Mouse (Mus musculus) midbrain, embryonic 13.5 days (tissue): ENCODE measurements around the gene Sbk2. TPM values are rescaled to one million over a fixed set of nuclear protein-coding genes. Genes with fewer than 3 reads are reported as not detected.
A peak's percentile ranks its signal among the peaks of the same experiment; 100 is the strongest.

Source experiments
- ATAC-seq: fragments of 200-750 bp; cut with Nextera tagmentation; 2 replicates; pipeline ENCODE4 v1.8.0; 2017; ENCODE audit warnings: mild to moderate bottlenecking, moderate TSS enrichment, moderate library complexity
- H3K27ac ChIP-seq: fragments of 300-500 bp; sonication (generic); 2 replicates; pipeline ENCODE4 v1.5.1; 2015; ENCODE audit warnings: inconsistent platforms, mild to moderate bottlenecking, moderate library complexity
- H3K27me3 ChIP-seq: fragments of 300-500 bp; sonication (generic); 2 replicates; pipeline ENCODE4 v1.6.1; 2015; ENCODE audit warnings: mild to moderate bottlenecking, inconsistent platforms
- H3K36me3 ChIP-seq: fragments of 300-500 bp; sonication (generic); 2 replicates; pipeline ENCODE4 v1.6.1; 2015; ENCODE audit warnings: mild to moderate bottlenecking, inconsistent platforms
- H3K4me1 ChIP-seq: fragments of 300-500 bp; sonication (generic); replicated peaks from 2 replicates; pipeline ENCODE4 v1.6.1; 2015; ENCODE audit warnings: inconsistent platforms
- H3K4me2 ChIP-seq: fragments of 300-500 bp; sonication (generic); replicated peaks from 2 replicates; pipeline ENCODE4 v1.6.1; 2015; ENCODE audit warnings: moderate library complexity, mild to moderate bottlenecking, inconsistent platforms
- H3K4me3 ChIP-seq: fragments of 300-500 bp; sonication (generic); replicated peaks from 2 replicates; pipeline ENCODE4 v1.5.1; 2015; ENCODE audit warnings: mild to moderate bottlenecking, inconsistent platforms
- H3K9ac ChIP-seq: fragments of 300-500 bp; sonication (generic); replicated peaks from 2 replicates; pipeline ENCODE4 v1.6.1; 2015; ENCODE audit warnings: mild to moderate bottlenecking, inconsistent platforms
- H3K9me3 ChIP-seq: fragments of 300-500 bp; sonication (generic); 2 replicates; pipeline ENCODE4 v1.6.1; 2016; ENCODE audit warnings: mild to moderate bottlenecking, inconsistent platforms
- WGBS: fragments of 180-500 bp; shearing (Covaris S2); methylation state at CpG from one replicate; pipeline ENCODE4 v1.1.7; 2015; 5-methylcytosine and 5-hydroxymethylcytosine counted together
- polyA plus RNA-seq: library from polyadenylated mRNA; unstranded; fragments of >200 nt; fragmentation: Nextera tagmentation; extraction: Ambion mirVana; gene quantifications from 2 replicates; pipeline ENCODE4 v1.2.1, GENCODE M21; 2015

Gene Sbk2
- polyA plus RNA-seq, 1 experiment from 2014 or later, result 0.13 TPM

DNA sequence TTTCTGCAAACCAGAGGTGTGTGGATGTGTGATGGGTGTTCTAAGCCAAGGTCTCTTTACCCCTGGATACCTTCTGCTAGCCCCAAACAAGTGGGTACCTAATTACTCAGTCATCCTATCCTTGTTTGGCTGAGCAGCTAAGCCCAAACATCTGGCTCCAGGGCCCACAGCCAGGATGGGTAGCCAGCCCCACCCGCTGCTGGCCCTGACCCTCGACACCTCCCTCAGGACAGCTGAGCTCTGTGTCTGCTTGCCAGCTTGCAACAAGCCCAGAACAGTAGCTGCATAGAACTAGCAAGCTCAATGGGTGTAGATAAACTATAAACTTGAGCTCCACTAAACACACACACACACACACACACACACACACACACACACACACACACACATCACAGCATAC lies 16.4 kb downstream of the Sbk2 start:
- Histone ChIP-seq H3K27me3 (no peaks in the 10 kb centered on the region), H3K36me3 (no peaks in the 10 kb centered on the region), H3K27ac (no peak overlapping the region), H3K4me1 (no peaks in the 10 kb centered on the region), H3K4me3 (no peak overlapping the region), H3K9me3 (no peaks in the 10 kb centered on the region), H3K9ac (no peak overlapping the region), H3K4me2 (no peak overlapping the region)
- 50% methylated on average over 2 of the region's 2 CpGs for WGBS
- ATAC-seq, result no peak

DNA sequence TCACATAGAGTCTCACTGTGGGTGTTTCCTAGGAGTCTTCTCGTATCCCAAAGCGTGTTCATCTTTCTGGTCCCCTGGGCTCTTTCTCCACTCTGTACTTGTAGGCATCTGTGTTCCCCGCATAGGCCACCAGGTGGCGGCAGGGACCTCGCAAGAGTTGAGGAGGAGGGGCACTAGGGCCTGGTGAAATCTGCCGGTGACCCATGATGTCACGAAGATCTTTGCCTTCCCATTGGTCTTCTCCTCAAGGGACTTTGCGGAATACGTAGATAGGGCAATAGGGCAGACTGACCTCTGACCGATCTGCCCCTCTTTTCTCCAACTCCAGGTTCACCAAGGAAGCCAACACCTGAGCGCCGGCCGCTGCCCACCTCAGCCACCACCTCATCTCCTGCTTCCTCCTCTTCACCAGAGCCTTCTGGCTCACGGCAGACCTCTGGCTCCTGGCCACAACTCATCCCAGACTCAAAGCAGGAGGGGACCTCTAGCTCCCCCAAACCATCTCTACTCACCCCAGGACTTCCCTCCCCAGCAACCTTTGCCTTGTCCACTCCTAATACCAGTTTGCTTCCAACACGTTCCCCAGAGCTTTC lies 20.9 kb downstream of the Sbk2 start:
- H3K36me3 ChIP-seq, result no peaks in the 10 kb centered on the region
- H3K4me1 ChIP-seq, result no peaks in the 10 kb centered on the region
- H3K27me3 ChIP-seq, result no peaks in the 10 kb centered on the region
- peak overlapping the region; percentile 46 for H3K4me2 ChIP-seq
- ATAC-seq, result peak; percentile 69
- H3K27ac ChIP-seq, result no peak overlapping the region
- 21% methylated on average over 15 of the region's 15 CpGs for WGBS
- H3K9me3 ChIP-seq, result no peaks in the 10 kb centered on the region
- H3K9ac ChIP-seq, result no peak overlapping the region
- peak overlapping the region; percentile 25 for H3K4me3 ChIP-seq

DNA sequence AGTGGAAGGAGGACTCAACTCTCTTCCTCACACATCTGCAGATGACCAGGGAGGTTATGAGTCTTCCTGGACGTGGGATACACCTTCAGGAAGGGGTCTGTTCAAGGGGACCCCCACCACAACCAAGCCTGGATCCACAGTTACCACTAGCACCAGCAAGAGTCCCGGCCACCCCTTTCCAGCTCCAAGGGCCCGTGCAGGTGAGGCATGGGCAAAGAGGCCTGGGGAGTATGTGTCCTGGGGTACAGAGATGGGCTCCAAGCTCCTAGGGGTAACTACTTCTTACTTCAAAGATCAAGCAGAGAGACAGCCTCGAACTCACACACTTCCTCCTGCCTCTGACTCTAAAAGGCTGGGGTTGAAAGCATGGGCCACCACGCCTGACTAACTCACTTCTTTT lies 21.5 kb downstream of the Sbk2 start:
- no peak overlapping the region for H3K4me2 ChIP-seq
- no peak overlapping the region for H3K27ac ChIP-seq
- H3K36me3 ChIP-seq, result no peaks in the 10 kb centered on the region
- no peak overlapping the region for H3K9ac ChIP-seq
- 54% methylated on average over 5 of the region's 5 CpGs for WGBS
- ATAC-seq, result no peak
- H3K9me3 ChIP-seq, result no peaks in the 10 kb centered on the region
- H3K4me1 ChIP-seq, result no peaks in the 10 kb centered on the region
- H3K4me3 ChIP-seq, result no peak overlapping the region
- no peaks in the 10 kb centered on the region for H3K27me3 ChIP-seq

DNA sequence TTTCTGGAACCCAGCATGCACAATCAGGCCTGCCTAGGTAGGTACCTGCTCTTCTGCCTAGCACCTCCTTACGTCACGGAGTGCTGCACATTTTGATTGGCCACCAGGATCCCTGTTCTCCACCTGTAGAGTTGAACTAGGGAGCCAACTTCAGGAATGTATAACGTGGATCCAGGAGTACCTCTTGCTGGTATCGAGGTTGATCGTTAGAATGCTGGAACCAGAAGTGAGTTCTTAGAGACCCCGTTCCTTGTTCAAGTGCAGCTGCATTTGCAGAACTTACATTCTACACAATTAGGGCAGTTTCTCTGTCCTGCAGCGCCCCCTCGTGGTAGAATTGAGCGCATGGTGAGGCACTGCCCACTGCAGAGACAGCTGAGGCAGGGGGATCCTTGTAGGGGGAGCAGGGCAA lies 24.1 kb downstream of the Sbk2 start:
- H3K4me3 ChIP-seq, result no peak overlapping the region
- H3K4me1 ChIP-seq, result no peaks in the 10 kb centered on the region
- H3K36me3 ChIP-seq, result no peaks in the 10 kb centered on the region
- H3K4me2 ChIP-seq, result no peak overlapping the region
- ATAC-seq, result peak; percentile 53
- WGBS, result 22% methylated on average over 9 of the region's 9 CpGs
- H3K27me3 ChIP-seq, result no peaks in the 10 kb centered on the region
- no peak overlapping the region for H3K9ac ChIP-seq
- H3K9me3 ChIP-seq, result no peaks in the 10 kb centered on the region
- H3K27ac ChIP-seq, result no peak overlapping the region

DNA sequence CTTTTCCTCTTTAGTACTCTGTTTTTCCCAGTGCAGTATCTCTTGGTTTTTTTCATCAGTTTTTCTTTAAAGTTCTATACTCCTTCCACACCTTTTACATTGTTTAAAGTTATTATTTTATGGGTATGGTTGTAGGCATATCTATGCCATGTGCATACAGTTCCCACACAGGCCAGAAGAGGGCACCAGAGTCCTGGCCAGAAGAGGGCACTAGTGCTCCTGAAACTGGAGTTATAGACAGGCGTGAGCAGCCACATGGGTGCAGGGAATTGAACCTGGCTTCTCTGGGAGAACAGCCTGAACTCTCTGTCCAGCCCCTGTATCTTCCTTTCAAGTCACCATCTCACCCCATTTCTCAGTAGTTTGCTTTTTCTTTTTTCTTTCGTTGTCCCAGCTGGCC lies 25.8 kb downstream of the Sbk2 start:
- Histone ChIP-seq H3K4me1 (no peaks in the 10 kb centered on the region), H3K4me2 (no peak overlapping the region), H3K9me3 (0 out of 2 replicates have a peak, but pooled peaks cover 6% of the 10 kb centered on the region), H3K27ac (no peak overlapping the region), H3K4me3 (no peak overlapping the region), H3K9ac (no peak overlapping the region), H3K27me3 (no peaks in the 10 kb centered on the region), H3K36me3 (no peaks in the 10 kb centered on the region)
- 40% methylated on average over 2 of the region's 2 CpGs for WGBS
- no peak for ATAC-seq

DNA sequence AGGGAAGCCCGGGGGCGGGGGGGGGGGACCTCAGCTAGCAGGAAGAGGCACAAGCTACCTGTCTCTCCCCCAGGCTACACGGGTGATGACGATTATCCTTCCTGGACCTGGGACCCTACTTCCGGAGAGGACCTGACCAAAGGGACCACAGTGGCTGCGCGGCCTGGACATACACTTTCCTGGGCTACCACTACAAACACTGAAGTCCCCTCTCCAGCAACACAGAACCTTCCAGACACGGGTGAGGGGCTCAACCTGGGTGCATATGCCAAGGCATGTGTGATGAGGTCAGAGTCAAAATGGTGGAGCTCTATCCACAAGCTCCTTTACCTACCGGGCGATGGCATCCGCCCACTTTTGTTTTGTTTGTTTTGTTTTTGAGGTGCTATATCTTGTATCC lies 26.8 kb downstream of the Sbk2 start:
- Histone ChIP-seq H3K9me3 (0 out of 2 replicates have a peak, but pooled peaks cover 6% of the 10 kb centered on the region), H3K27me3 (no peaks in the 10 kb centered on the region), H3K9ac (no peak overlapping the region), H3K36me3 (no peaks in the 10 kb centered on the region), H3K27ac (no peak overlapping the region), H3K4me2 (no peak overlapping the region), H3K4me1 (no peaks in the 10 kb centered on the region), H3K4me3 (no peak overlapping the region)
- 80% methylated on average over 11 of the region's 11 CpGs for WGBS
- no peak for ATAC-seq

DNA sequence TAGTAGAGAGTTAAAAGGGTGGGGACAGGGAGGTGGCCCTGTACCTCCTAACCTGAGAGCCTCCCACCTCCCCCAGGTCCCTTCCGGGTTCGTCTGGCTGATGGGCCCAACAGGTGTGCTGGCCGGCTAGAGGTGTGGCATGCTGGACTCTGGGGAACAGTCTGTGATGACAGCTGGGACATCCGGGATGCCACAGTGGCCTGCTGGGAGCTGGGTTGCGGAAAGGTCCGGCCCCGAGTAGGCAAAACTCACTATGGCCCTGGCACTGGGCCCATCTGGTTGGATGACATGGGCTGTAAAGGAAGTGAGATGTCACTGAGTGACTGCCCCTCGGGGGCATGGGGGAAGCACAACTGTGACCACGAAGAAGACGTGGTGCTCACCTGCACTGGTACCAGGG lies 27.4 kb downstream of the Sbk2 start:
- Histone ChIP-seq H3K9ac (no peak overlapping the region), H3K4me3 (no peak overlapping the region), H3K27ac (no peak overlapping the region), H3K4me2 (no peak overlapping the region), H3K27me3 (no peaks in the 10 kb centered on the region), H3K4me1 (no peaks in the 10 kb centered on the region), H3K9me3 (0 out of 2 replicates have a peak, but pooled peaks cover 6% of the 10 kb centered on the region), H3K36me3 (no peaks in the 10 kb centered on the region)
- no peak for ATAC-seq
- 86% methylated on average over 10 of the region's 10 CpGs for WGBS

DNA sequence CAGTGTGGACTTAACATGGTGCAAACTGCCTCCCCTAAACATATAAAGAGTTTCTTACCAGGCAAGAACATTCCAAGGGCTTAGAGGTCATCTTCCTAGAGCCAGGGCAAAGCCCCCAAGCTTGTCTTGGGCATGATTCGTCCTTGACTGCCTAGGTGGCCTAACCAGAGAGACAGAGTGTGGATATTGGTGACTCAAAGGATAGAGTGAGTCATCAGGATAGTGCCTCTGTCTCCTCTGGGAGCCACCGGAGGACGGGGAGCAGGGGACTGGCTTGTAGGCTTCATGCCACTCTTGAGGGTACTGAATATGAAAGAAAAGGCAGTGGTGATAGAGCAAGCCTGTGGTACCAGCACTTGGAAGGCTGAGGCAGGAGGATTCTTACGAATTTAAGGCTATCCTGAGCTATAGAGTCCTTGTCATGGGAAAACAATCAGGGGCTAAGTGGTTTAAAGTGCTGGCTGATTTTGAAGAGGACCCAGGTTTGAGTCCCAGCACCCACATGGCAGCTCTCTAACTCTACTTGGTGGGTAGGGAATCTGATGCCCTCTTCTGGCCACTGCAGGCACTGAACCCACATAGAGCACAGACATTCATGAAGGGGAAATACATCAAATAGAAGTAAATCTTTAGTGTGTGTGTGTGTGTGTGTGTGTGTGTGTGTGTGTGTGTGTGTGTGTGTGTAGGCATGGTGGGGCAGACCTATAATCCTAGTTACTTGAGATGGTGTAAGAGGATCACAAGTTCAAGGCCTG lies 29.9 kb downstream of the Sbk2 start:
- Histone ChIP-seq H3K36me3 (no peaks in the 10 kb centered on the region), H3K9me3 (0 out of 2 replicates have a peak, but pooled peaks cover 6% of the 10 kb centered on the region), H3K4me1 (no peaks in the 10 kb centered on the region), H3K27ac (no peak overlapping the region), H3K9ac (no peak overlapping the region), H3K4me2 (no peak overlapping the region), H3K27me3 (no peaks in the 10 kb centered on the region), H3K4me3 (no peak overlapping the region)
- no peak for ATAC-seq
- 78% methylated on average over 4 of the region's 4 CpGs for WGBS

DNA sequence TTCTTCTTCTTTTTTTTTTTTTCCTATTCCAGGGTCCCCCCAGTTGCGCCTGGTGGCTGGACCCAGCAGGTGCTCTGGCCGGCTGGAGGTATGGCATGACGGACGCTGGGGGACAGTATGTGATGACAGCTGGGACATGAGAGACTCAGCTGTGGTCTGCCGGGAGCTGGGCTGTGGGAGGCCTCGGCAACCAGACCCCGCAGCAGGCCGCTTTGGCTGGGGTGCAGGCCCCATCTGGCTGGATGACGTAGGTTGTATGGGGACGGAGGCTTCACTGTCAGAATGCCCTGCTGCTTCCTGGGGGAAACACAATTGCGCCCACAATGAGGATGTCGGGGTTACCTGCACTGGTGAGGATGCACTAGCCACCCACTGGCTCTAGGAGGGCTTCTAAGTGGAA lies 31.1 kb downstream of the Sbk2 start:
- H3K27me3 ChIP-seq, result no peaks in the 10 kb centered on the region
- no peaks in the 10 kb centered on the region for H3K4me1 ChIP-seq
- WGBS, result 85% methylated on average over 12 of the region's 12 CpGs
- no peak overlapping the region for H3K4me3 ChIP-seq
- H3K27ac ChIP-seq, result no peak overlapping the region
- no peak overlapping the region for H3K4me2 ChIP-seq
- no peak for ATAC-seq
- no peaks in the 10 kb centered on the region for H3K36me3 ChIP-seq
- H3K9me3 ChIP-seq, result 0 out of 2 replicates have a peak, but pooled peaks cover 6% of the 10 kb centered on the region
- H3K9ac ChIP-seq, result no peak overlapping the region

DNA sequence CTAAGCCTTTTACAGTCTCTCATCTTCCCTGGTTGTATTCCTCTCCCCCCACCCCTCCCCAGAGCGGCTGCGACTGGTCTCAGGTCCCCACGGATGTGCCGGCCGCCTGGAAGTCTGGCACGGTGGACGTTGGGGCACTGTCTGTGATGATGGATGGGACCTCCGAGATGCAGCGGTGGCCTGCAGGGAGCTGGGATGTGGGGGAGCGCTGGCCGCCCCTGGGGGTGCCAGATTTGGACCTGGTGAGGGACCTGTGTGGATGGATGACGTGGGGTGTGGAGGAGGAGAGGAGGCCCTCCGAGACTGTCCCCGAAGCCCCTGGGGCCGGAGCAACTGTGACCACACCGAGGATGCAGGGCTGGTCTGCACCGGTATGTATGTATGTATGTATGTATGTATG lies 35.9 kb downstream of the Sbk2 start:
- 82% methylated on average over 15 of the region's 17 CpGs for whole genome bisulfite sequencing

DNA sequence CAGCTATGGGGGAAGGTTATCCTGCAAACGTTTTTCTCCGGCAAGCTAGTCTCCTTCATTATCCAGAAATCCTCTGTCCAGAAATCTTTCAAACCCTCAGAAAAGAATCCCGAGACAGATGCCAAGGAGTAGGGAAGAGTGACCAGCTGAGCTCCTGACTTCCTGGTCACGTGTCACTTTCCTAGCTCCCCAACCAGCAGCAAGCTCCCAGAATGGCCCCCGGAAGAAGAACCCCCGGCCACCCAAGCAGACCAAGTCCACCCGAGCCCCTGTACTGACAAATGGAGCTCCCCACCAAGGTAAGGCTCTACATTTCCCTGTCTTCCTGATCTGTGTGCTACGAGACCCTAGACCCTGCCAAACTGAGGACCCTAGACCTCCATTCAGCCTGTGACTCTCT lies 36.5 kb downstream of the Sbk2 start:
- Histone ChIP-seq H3K4me3 (no peak overlapping the region), H3K4me1 (peaks cover 43% of the 10 kb centered on the region), H3K27me3 (no peaks in the 10 kb centered on the region), H3K9me3 (no peaks in the 10 kb centered on the region), H3K27ac (no peak overlapping the region), H3K9ac (no peak overlapping the region), H3K36me3 (no peaks in the 10 kb centered on the region), H3K4me2 (no peak overlapping the region)
- ATAC-seq, result no peak
- 67% methylated on average over 8 of the region's 8 CpGs for WGBS

More for the DNA sequence above, 35.9 kb downstream of the Sbk2 start:
- ATAC-seq, result no peak
- H3K27ac ChIP-seq, result no peak overlapping the region
- no peak overlapping the region for H3K4me2 ChIP-seq
- no peaks in the 10 kb centered on the region for H3K9me3 ChIP-seq
- no peak overlapping the region for H3K9ac ChIP-seq
- H3K4me1 ChIP-seq, result peaks cover 38% of the 10 kb centered on the region
- no peaks in the 10 kb centered on the region for H3K27me3 ChIP-seq
- no peak overlapping the region for H3K4me3 ChIP-seq
- H3K36me3 ChIP-seq, result no peaks in the 10 kb centered on the region

DNA sequence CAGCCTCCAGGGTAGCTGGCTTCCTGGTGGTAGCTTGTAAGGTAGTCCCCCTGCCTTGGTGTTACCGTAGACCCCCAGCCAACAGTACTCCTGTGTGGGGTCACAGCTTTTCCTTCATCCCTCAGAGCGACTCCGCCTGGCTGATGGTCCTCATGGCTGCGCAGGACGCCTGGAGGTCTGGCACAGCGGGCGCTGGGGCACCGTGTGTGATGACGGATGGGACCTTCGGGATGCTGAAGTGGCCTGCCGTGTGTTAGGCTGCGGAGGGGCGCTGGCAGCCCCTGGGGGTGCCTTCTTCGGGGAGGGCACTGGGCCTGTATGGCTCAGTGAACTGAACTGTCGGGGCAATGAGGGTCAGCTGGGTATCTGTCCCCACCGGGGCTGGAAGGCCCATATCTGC lies 37.4 kb downstream of the Sbk2 start:
- H3K9ac ChIP-seq, result peak overlapping the region; percentile 56

More for the DNA sequence above, 37.4 kb downstream of the Sbk2 start:
- Histone ChIP-seq H3K9me3 (no peaks in the 10 kb centered on the region), H3K4me3 (no peak overlapping the region), H3K27ac (0 out of 2 replicates have a peak overlapping the region, but pooled peaks have one; percentile 100), H3K4me1 (peaks cover 51% of the 10 kb centered on the region), H3K36me3 (no peaks in the 10 kb centered on the region), H3K27me3 (no peaks in the 10 kb centered on the region), H3K4me2 (no peak overlapping the region)
- ATAC-seq, result no peak
- 81% methylated on average over 16 of the region's 16 CpGs for WGBS
